Mouse (Mus musculus) MEL (cell line): ENCODE measurements around the gene Ovol2. TPM values are rescaled to one million over a fixed set of nuclear protein-coding genes. Genes with fewer than 3 reads are reported as not detected.

Experiments
- DNase-seq: peaks from one replicate; pipeline ENCODE4 v3.0.0; 2011; ENCODE audit warnings: low read depth, low spot score
- H3K27ac ChIP-seq: 2 replicates; pipeline ENCODE4 v1.5.1; 2012; ENCODE audit warnings: low read depth, mild to moderate bottlenecking, control low read depth, low read length, moderate library complexity; ENCODE audit not compliant: control insufficient read depth
- H3K27me3 ChIP-seq, 2 experiments: fragments of 150-350 bp in 1 of 2; sonication (generic) in 1 of 2; 2 replicates each; pipeline ENCODE4 v1.6.1; 2012; ENCODE audit warnings: low read length in 2 of 2, mild to moderate bottlenecking in 2 of 2, improper control_type of control experiment in 1 of 2, moderate library complexity in 1 of 2; ENCODE audit not compliant: insufficient read depth in 2 of 2, control insufficient read depth in 1 of 2
- H3K36me3 ChIP-seq, 2 experiments: 2 replicates each; pipeline ENCODE4 v1.6.1; 2012 to 2014; ENCODE audit warnings: low read length in 2 of 2, improper control_type of control experiment in 1 of 2, inconsistent platforms in 1 of 2, mild to moderate bottlenecking in 1 of 2; ENCODE audit not compliant: insufficient read depth in 2 of 2, control insufficient read depth in 1 of 2
- H3K4me1 ChIP-seq, 2 experiments: fragments of 150-350 bp in 1 of 2; sonication (generic) in 1 of 2; 2 replicates each; pipeline ENCODE4 v1.6.1; 2012; ENCODE audit warnings: low read length in 2 of 2, improper control_type of control experiment in 1 of 2, mild to moderate bottlenecking in 1 of 2; ENCODE audit not compliant: insufficient read depth in 2 of 2, control insufficient read depth in 1 of 2
- H3K4me3 ChIP-seq, 2 experiments: fragments of 150-350 bp in 1 of 2; sonication (generic) in 1 of 2; 2 replicates each; pipeline ENCODE4 v1.5.1; 2012; ENCODE audit warnings: low read depth in 2 of 2, low read length in 2 of 2, mild to moderate bottlenecking in 2 of 2, moderate library complexity in 2 of 2, control low read depth in 1 of 2, improper control_type of control experiment in 1 of 2; ENCODE audit not compliant: control insufficient read depth in 1 of 2, insufficient read depth in 1 of 2
- H3K79me2 ChIP-seq: 2 replicates; pipeline ENCODE4 v1.6.1; 2012; ENCODE audit warnings: mild to moderate bottlenecking, low read length, moderate library complexity; ENCODE audit not compliant: control insufficient read depth, poor library complexity, insufficient read depth
- H3K9ac ChIP-seq: 2 replicates; pipeline ENCODE4 v1.6.1; 2012; ENCODE audit warnings: low read depth, mild to moderate bottlenecking, control low read depth, low read length, moderate library complexity; ENCODE audit not compliant: control insufficient read depth, poor library complexity, severe bottlenecking
- H3K9me3 ChIP-seq: fragments of 150-350 bp; sonication (generic); replicated peaks from 2 replicates; pipeline ENCODE4 v1.6.1; 2012; ENCODE audit warnings: mild to moderate bottlenecking, low read length, improper control_type of control experiment, moderate library complexity; ENCODE audit not compliant: insufficient read depth
- CHD2 ChIP-seq: IDR thresholded peaks from 2 replicates; pipeline ENCODE4 v1.6.1; 2011; ENCODE audit warnings: low read length, improper control_type of control experiment
- E2F4 ChIP-seq: IDR thresholded peaks from 2 replicates; pipeline ENCODE4 v1.6.1; 2011; ENCODE audit warnings: low read depth, low read length, improper control_type of control experiment, borderline replicate concordance
- EP300 ChIP-seq, 2 experiments: IDR thresholded peaks; 2 replicates each; pipeline ENCODE4 v1.6.1; 2011; ENCODE audit warnings: improper control_type of control experiment in 2 of 2, low read length in 2 of 2, low read depth in 1 of 2, mild to moderate bottlenecking in 1 of 2
- GATA1 ChIP-seq: IDR thresholded peaks from 2 replicates; pipeline ENCODE4 v1.6.1; 2011; ENCODE audit warnings: low read depth, low read length, improper control_type of control experiment
- JUND ChIP-seq: IDR thresholded peaks from 2 replicates; pipeline ENCODE4 v1.6.1; 2011; ENCODE audit warnings: low read depth, mild to moderate bottlenecking, improper control_type of control experiment, low read length
- KAT2A ChIP-seq: conservative IDR thresholded peaks from 2 replicates; pipeline ENCODE4 v1.6.1; 2012; ENCODE audit warnings: low read depth, low read length, improper control_type of control experiment, inconsistent platforms
- MAFK ChIP-seq: IDR thresholded peaks from 2 replicates; pipeline ENCODE4 v1.6.1; 2011; ENCODE audit warnings: low read depth, mild to moderate bottlenecking, low read length, improper control_type of control experiment, borderline replicate concordance
- MAX ChIP-seq: IDR thresholded peaks from 2 replicates; pipeline ENCODE4 v1.6.1; 2011; ENCODE audit warnings: low read length, improper control_type of control experiment
- MAZ ChIP-seq: IDR thresholded peaks from 2 replicates; pipeline ENCODE4 v1.6.1; 2012; ENCODE audit warnings: low read depth, mild to moderate bottlenecking, inconsistent platforms, low read length, improper control_type of control experiment
- MYB ChIP-seq: IDR thresholded peaks from 2 replicates; pipeline ENCODE4 v1.6.1; 2011; ENCODE audit warnings: mild to moderate bottlenecking, low read depth, low read length, improper control_type of control experiment
- NRF1 ChIP-seq: IDR thresholded peaks from 2 replicates; pipeline ENCODE4 v1.6.1; 2014; ENCODE audit warnings: low read depth, mild to moderate bottlenecking, inconsistent platforms, low read length, improper control_type of control experiment, moderate library complexity; ENCODE audit not compliant: poor library complexity, insufficient read depth, severe bottlenecking
- POLR2A ChIP-seq, 2 experiments: IDR thresholded peaks; 2 replicates each; pipeline ENCODE4 v1.6.1; 2011 to 2012; ENCODE audit warnings: low read length in 2 of 2, mild to moderate bottlenecking in 2 of 2, control low read depth in 1 of 2, improper control_type of control experiment in 1 of 2, low read depth in 1 of 2, moderate library complexity in 1 of 2; ENCODE audit not compliant: control insufficient read depth in 1 of 2, insufficient read depth in 1 of 2, poor library complexity in 1 of 2
- POLR2AphosphoS2 ChIP-seq: IDR thresholded peaks from 2 replicates; pipeline ENCODE4 v1.6.1; 2011; ENCODE audit warnings: low read length, improper control_type of control experiment
- POLR2AphosphoS5 ChIP-seq: IDR thresholded peaks from 2 replicates; pipeline ENCODE4 v1.6.1; 2012; ENCODE audit warnings: low read depth, borderline replicate concordance, mild to moderate bottlenecking, inconsistent platforms, low read length, moderate library complexity, mixed read lengths
- RCOR1 ChIP-seq: IDR thresholded peaks from 2 replicates; pipeline ENCODE4 v1.6.1; 2012; ENCODE audit warnings: low read depth, mild to moderate bottlenecking, inconsistent platforms, low read length, improper control_type of control experiment
- SIN3A ChIP-seq: IDR thresholded peaks from 2 replicates; pipeline ENCODE4 v1.6.1; 2012; ENCODE audit warnings: low read length, improper control_type of control experiment, inconsistent platforms
- TAL1 ChIP-seq: IDR thresholded peaks from 2 replicates; pipeline ENCODE4 v1.6.1; 2012; ENCODE audit warnings: mild to moderate bottlenecking, inconsistent platforms, low read length, moderate library complexity, mixed read lengths
- TCF12 ChIP-seq: IDR thresholded peaks from 2 replicates; pipeline ENCODE4 v1.6.1; 2014; ENCODE audit warnings: low read depth, mild to moderate bottlenecking, inconsistent platforms, low read length, improper control_type of control experiment, moderate library complexity
- UBTF ChIP-seq: IDR thresholded peaks from 2 replicates; pipeline ENCODE4 v1.6.1; 2012; ENCODE audit warnings: low read depth, mild to moderate bottlenecking, inconsistent platforms, low read length, improper control_type of control experiment, moderate library complexity, borderline replicate concordance; ENCODE audit not compliant: insufficient read depth
- USF1 ChIP-seq: IDR thresholded peaks from 2 replicates; pipeline ENCODE4 v1.6.1; 2014; ENCODE audit warnings: low read depth, mild to moderate bottlenecking, inconsistent platforms, low read length, improper control_type of control experiment, moderate library complexity
- USF2 ChIP-seq, 2 experiments: IDR thresholded peaks; 2 replicates each; pipeline ENCODE4 v1.6.1; 2011 to 2012; ENCODE audit warnings: improper control_type of control experiment in 2 of 2, low read length in 2 of 2, borderline replicate concordance in 1 of 2, inconsistent platforms in 1 of 2, low read depth in 1 of 2, mild to moderate bottlenecking in 1 of 2; ENCODE audit not compliant: insufficient read depth in 1 of 2
- polyA plus RNA-seq, 2 experiments: library from polyadenylated mRNA; stranded (reverse) in 1 of 2; unstranded in 1 of 2; fragments of >175 nt in 1 of 2; fragments of >200 nt in 1 of 2; gene quantifications; 2 replicates each; pipeline versions ENCODE4 v1.2.1 to v1.2.4; 2012; ENCODE audit warnings: low replicate concordance in 2 of 2, low read depth in 1 of 2; ENCODE audit not compliant: insufficient read length in 2 of 2, insufficient read depth in 1 of 2, missing spikeins in 1 of 2
- total RNA-seq: library from RNA; depleted of rRNA; stranded (reverse); fragments of 300-350 nt; gene quantifications from 2 replicates; pipeline ENCODE4 v1.2.3, GENCODE M21; 2012

Gene Ovol2
- total and polyA plus RNA-seq, 3 experiments, result not detected

GRCm38 (mm10) chr2:144333138-144333842, 1.3 kb upstream of the Ovol2 start:
- TF ChIP-seq USF2 (IDR thresholded peaks at IDR 0.05; ENCODE audit: borderline replicate concordance in 1 of 2, insufficient read depth in 1 of 2, low read depth in 1 of 2, low read length in 2 of 2), result no peak
- no peak for TF ChIP-seq POLR2A (IDR thresholded peaks at IDR 0.05; ENCODE audit: control insufficient read depth in 1 of 2, insufficient read depth in 1 of 2, low read depth in 1 of 2, low read length in 2 of 2, poor library complexity in 1 of 2)
- no peak for TF ChIP-seq CHD2
- no peak for TF ChIP-seq EP300 (IDR thresholded peaks at IDR 0.05; ENCODE audit: low read depth in 1 of 2, low read length in 2 of 2)
- no peak for TF ChIP-seq UBTF
- TF ChIP-seq KAT2A, result no peak
- TF ChIP-seq SIN3A, result no peak
- no peak for TF ChIP-seq NRF1
- no peak for TF ChIP-seq USF1
- TF ChIP-seq JUND, result no peak
- no peak for TF ChIP-seq TCF12
- TF ChIP-seq, all 39 proteins: peak for 0
- no peaks in the 10 kb centered on the region for H3K79me2 ChIP-seq
- no peak overlapping the region for H3K4me3 ChIP-seq
- peaks cover 0 to 2% of the 10 kb centered on the region in 2 experiments; a peak in 1 of 4 replicates for H3K27me3 ChIP-seq
- H3K9ac ChIP-seq, result no peak overlapping the region
- H3K36me3 ChIP-seq, result no peaks in the 10 kb centered on the region
- H3K9me3 ChIP-seq, result no peaks in the 10 kb centered on the region
- H3K27ac ChIP-seq, result no peak overlapping the region
- DNase-seq, result no peak
- H3K4me1 ChIP-seq, result peaks cover 0 to 2% of the 10 kb centered on the region in 2 experiments; a peak in 1 of 4 replicates

- Histone ChIP-seq H3K36me3 (no peaks in the 10 kb centered on the region), H3K27me3 (peaks cover 0 to 2% of the 10 kb centered on the region in 2 experiments; a peak in 1 of 4 replicates), H3K79me2 (no peaks in the 10 kb centered on the region), H3K4me1 (peaks cover 0 to 2% of the 10 kb centered on the region in 2 experiments; a peak in 1 of 4 replicates), H3K9ac (no peak overlapping the region), H3K27ac (no peak overlapping the region), H3K4me3 (no peak overlapping the region), H3K9me3 (no peaks in the 10 kb centered on the region)
- DNase-seq, result no peak
- no peak for TF ChIP-seq MAZ
- no peak for TF ChIP-seq CHD2
- no peak for TF ChIP-seq POLR2AphosphoS2
- TF ChIP-seq NRF1, result no peak
- TF ChIP-seq TAL1, result no peak
- no peak for TF ChIP-seq POLR2A (IDR thresholded peaks at IDR 0.05; ENCODE audit: control insufficient read depth in 1 of 2, insufficient read depth in 1 of 2, low read depth in 1 of 2, low read length in 2 of 2, poor library complexity in 1 of 2)
- TF ChIP-seq MYB, result no peak
- no peak for TF ChIP-seq RCOR1
- TF ChIP-seq GATA1, result no peak
- TF ChIP-seq MAX, result no peak
- TF ChIP-seq SIN3A, result no peak
- TF ChIP-seq MAFK, result no peak
- no peak for TF ChIP-seq KAT2A
- TF ChIP-seq POLR2AphosphoS5, result no peak
- TF ChIP-seq E2F4, result no peak
Observed at GRCm38 (mm10) chr2:144332486-144332885, 540 bp upstream of the Ovol2 start.
